ENCODE assay signal across 12 mouse cellular contexts in genomic region chr3:95938835-95939234, GRCm38 (mm10). TPM values are rescaled to one million over a fixed set of nuclear protein-coding genes. Genes with fewer than 3 reads are reported as not detected.
DNase-seq lines count a peak whose midpoint lies in the region; TF ChIP-seq lines count a peak whose summit lies in the region.
"Had no signal": no experiment of that assay in that cellular context is flagged by ENCODE, and none has a peak within 500 bp of the region (broad histone marks: within the 10 kb centered on the region; RNA-seq: fewer than 3 reads in every experiment).

No protein-coding gene starts in this region.

- no peak for TF ChIP-seq EP300 in heart, adult 2 months (IDR thresholded peaks at IDR 0.05; ENCODE audit: insufficient read depth, low read depth, low read length)

- H3K27ac ChIP-seq in heart, adult 2 months = no peak overlapping the region
- H3K27ac ChIP-seq in heart, embryonic 10.5 days = no peak overlapping the region
- H3K27ac ChIP-seq in spleen, adult 2 months (ENCODE audit: insufficient read depth, low read length) = no peak overlapping the region
- H3K27ac ChIP-seq: midbrain, embryonic 12.5 days had no signal

- H3K4me3 ChIP-seq in heart, adult 2 months = no peak overlapping the region
- no peak overlapping the region for H3K4me3 ChIP-seq in heart, embryonic 10.5 days
- H3K4me3 ChIP-seq in spleen, adult 2 months (ENCODE audit: extremely low read depth, insufficient read depth, insufficient read length) = no peak overlapping the region
- H3K4me3 ChIP-seq: erythroblast, embryonic 14.5 days; midbrain, embryonic 12.5 days had no signal

- H3K36me3 ChIP-seq in heart, adult 2 months (ENCODE audit: control insufficient read depth, insufficient read depth, low read length) = no peaks in the 10 kb centered on the region
- H3K36me3 ChIP-seq in heart, embryonic 10.5 days = peaks cover 92% of the 10 kb centered on the region
- peaks cover 48% of the 10 kb centered on the region for H3K36me3 ChIP-seq in spleen, adult 2 months (ENCODE audit: control insufficient read depth, insufficient read depth, low read length)

- no peaks in the 10 kb centered on the region for H3K79me2 ChIP-seq in heart, adult 2 months (replicated peaks; ENCODE audit: control insufficient read depth, insufficient read depth, low read length)

- DNase-seq in heart, adult 2 months = no peak
- DNase-seq in heart, embryonic 10.5 days (ENCODE audit: low spot score) = no peak
- no peak for DNase-seq in spleen, adult 2 months (ENCODE audit: low read depth in 1 of 2, low spot score in 2 of 2)
- DNase-seq in spleen, adult 18-20 months = no peak
- peak; percentile 58 for DNase-seq in induced T-regulatory cell, adult 2 months (ENCODE audit: low read depth)
- DNase-seq in thymus, postnatal 4 days = peak; percentile 65
- no peak for DNase-seq in ovary, postnatal 36 days (ENCODE audit: low spot score)
- no peak for DNase-seq in Muller cell, postnatal 12 days (ENCODE audit: inconsistent ontology term)
- DNase-seq: kidney, postnatal 10 days had no signal

- no peaks in the 10 kb centered on the region for H3K27me3 ChIP-seq in heart, adult 2 months (ENCODE audit: control insufficient read depth, insufficient read depth, low read length)
- no peaks in the 10 kb centered on the region for H3K27me3 ChIP-seq in heart, embryonic 10.5 days (ENCODE audit: insufficient read depth, poor library complexity, severe bottlenecking)
- no peaks in the 10 kb centered on the region for H3K27me3 ChIP-seq in spleen, adult 2 months (ENCODE audit: control insufficient read depth, insufficient read depth, low read length)
- H3K27me3 ChIP-seq: midbrain, embryonic 12.5 days had no signal

- peak; percentile 65 for TF ChIP-seq CTCF in heart, adult 2 months (IDR thresholded peaks at IDR 0.05)
- TF ChIP-seq CTCF in spleen, adult 2 months (IDR thresholded peaks at IDR 0.05; ENCODE audit: extremely low read depth, insufficient read depth, insufficient read length, insufficient replicate concordance) = peak; percentile 32; the same call in 1 of the 2 replicates

- H3K9me3 ChIP-seq in heart, embryonic 10.5 days = no peaks in the 10 kb centered on the region
- H3K9me3 ChIP-seq: midbrain, embryonic 12.5 days had no signal

- no peaks in the 10 kb centered on the region for H3K4me1 ChIP-seq in heart, adult 2 months (ENCODE audit: control insufficient read depth, insufficient read depth, low read length)
- no peaks in the 10 kb centered on the region for H3K4me1 ChIP-seq in heart, embryonic 10.5 days
- no peaks in the 10 kb centered on the region for H3K4me1 ChIP-seq in spleen, adult 2 months (ENCODE audit: control insufficient read depth, insufficient read depth, insufficient read length)
- H3K4me1 ChIP-seq: midbrain, embryonic 12.5 days had no signal

- intact Hi-C loops in heart, adult 2 months (cut with DNase I) = loop anchor here (2.0 kb wide), 1 partner anchor 22 kb away; no protein-coding TSS in a partner anchor

- TF ChIP-seq POLR2A in heart, adult 2 months (IDR thresholded peaks at IDR 0.05; ENCODE audit: insufficient read depth, low read depth, low read length) = no peak
- no peak for TF ChIP-seq POLR2A in spleen, adult 2 months (IDR thresholded peaks at IDR 0.05; ENCODE audit: low read depth, low read length)

- WGBS in heart, adult 2 months = 94% methylated on average over 15 of the region's 15 CpGs
- WGBS in heart, embryonic 10.5 days = 90% methylated on average over 15 of the region's 15 CpGs
- WGBS in spleen, adult 2 months = 91% methylated on average over 15 of the region's 15 CpGs

- H3K9ac ChIP-seq in heart, adult 2 months (ENCODE audit: low read depth, low read length) = no peak overlapping the region
- H3K9ac ChIP-seq: midbrain, embryonic 12.5 days had no signal

RNA-seq across cellular contexts. Expression of gene Anp32e, which starts 9.8 kb away (rescaled TPM):
- total RNA-seq in heart, adult 2 months (2021) = 10 to 100 TPM; 83.0 to 90.9 TPM
- polyA plus RNA-seq in heart, adult 2 months (2012; rRNA removed) = 15.5 and 29.9 TPM in 2 replicates
- polyA plus RNA-seq in heart, embryonic 10.5 days (2016; fragmentation: Nextera tagmentation; extraction: Ambion mirVana) = 209 and 212 TPM in 2 replicates
- 12.7 and 21.2 TPM in 2 replicates for polyA plus RNA-seq in spleen, adult 2 months (2012; rRNA removed)

RNA-seq across cellular contexts. Expression of gene Car14, which starts 34.3 kb away (rescaled TPM):
- total RNA-seq in heart, adult 2 months (2021) = 100 to 1,000 TPM; 146 to 208 TPM
- polyA plus RNA-seq in heart, adult 2 months (2012; rRNA removed) = 227 and 279 TPM in 2 replicates
- 47.2 and 68.0 TPM in 2 replicates for polyA plus RNA-seq in heart, embryonic 10.5 days (2016; fragmentation: Nextera tagmentation; extraction: Ambion mirVana)
- 0.50 TPM in 1 of 2 replicates, not detected in the other for polyA plus RNA-seq in spleen, adult 2 months (2012; rRNA removed)
- polyA plus RNA-seq: activated CD4-positive, CD25-positive, alpha-beta regulatory T cell, adult 4 months; erythroblast, embryonic 14.5 days had no signal

RNA-seq across cellular contexts. Expression of gene Aph1a, which starts 45.1 kb away (rescaled TPM):
- total RNA-seq in heart, adult 2 months (2021) = 100 to 1,000 TPM in 1 of 2 experiments, 10 to 100 TPM in 1; 99.9 to 121 TPM
- polyA plus RNA-seq in heart, adult 2 months (2012; rRNA removed) = 98.7 and 120 TPM in 2 replicates
- 30.4 and 39.4 TPM in 2 replicates for polyA plus RNA-seq in heart, embryonic 10.5 days (2016; fragmentation: Nextera tagmentation; extraction: Ambion mirVana)
- 100 and 174 TPM in 2 replicates for polyA plus RNA-seq in spleen, adult 2 months (2012; rRNA removed)

RNA-seq across cellular contexts. Expression of gene BC028528, which starts 47.0 kb away (rescaled TPM):
- 1 to 10 TPM; 8.5 to 9.0 TPM for total RNA-seq in heart, adult 2 months (2021)
- 14.5 and 29.8 TPM in 2 replicates for polyA plus RNA-seq in heart, adult 2 months (2012; rRNA removed)
- polyA plus RNA-seq in heart, embryonic 10.5 days (2016; fragmentation: Nextera tagmentation; extraction: Ambion mirVana) = 18.5 and 26.4 TPM in 2 replicates
- 11.5 and 12.7 TPM in 2 replicates for polyA plus RNA-seq in spleen, adult 2 months (2012; rRNA removed)
- polyA plus RNA-seq: erythroblast, embryonic 14.5 days had no signal

RNA-seq across cellular contexts. Expression of gene Ciart, which starts 56.8 kb away (rescaled TPM):
- total RNA-seq in heart, adult 2 months (2021) = 10 to 100 TPM in 1 of 2 experiments, 1 to 10 TPM in 1; 5.1 to 27.0 TPM
- 5.0 and 7.7 TPM in 2 replicates for polyA plus RNA-seq in heart, adult 2 months (2012; rRNA removed)
- polyA plus RNA-seq in heart, embryonic 10.5 days (2016; fragmentation: Nextera tagmentation; extraction: Ambion mirVana) = 6.0 and 10.7 TPM in 2 replicates
- 3.3 and 3.8 TPM in 2 replicates for polyA plus RNA-seq in spleen, adult 2 months (2012; rRNA removed)

Comparison
In these comparisons a context has a peak if more than half of its experiments do, and no peak if none do; other contexts are left out.
1. DNase-seq: peak in induced T-regulatory cell, adult 2 months (single experiment) and thymus, postnatal 4 days (single experiment); none in heart, adult 2 months (0 of 2), heart, embryonic 10.5 days (single experiment), spleen, adult 2 months (0 of 2), spleen, adult 18-20 months (0 of 2), ovary, postnatal 36 days (single experiment) and Muller cell, postnatal 12 days (single experiment).
2. RNA of gene Car14, which starts 34.3 kb away (polyA plus RNA-seq): 227 to 279 TPM in heart, adult 2 months and 47.2 to 68.0 TPM in heart, embryonic 10.5 days; 0.50 TPM in spleen, adult 2 months; every median in the first group is over 10 times any median in the second.